Mouse (Mus musculus): ENCODE data around the gene Gm47969. TPM values are rescaled to one million over a fixed set of nuclear protein-coding genes. Genes with fewer than 3 reads are reported as not detected.
A peak's percentile ranks its signal among the peaks of the same experiment; 100 is the strongest.

Gm47969 gene
- total RNA-seq, 2 experiments from 2014 or later: not detected

DNA sequence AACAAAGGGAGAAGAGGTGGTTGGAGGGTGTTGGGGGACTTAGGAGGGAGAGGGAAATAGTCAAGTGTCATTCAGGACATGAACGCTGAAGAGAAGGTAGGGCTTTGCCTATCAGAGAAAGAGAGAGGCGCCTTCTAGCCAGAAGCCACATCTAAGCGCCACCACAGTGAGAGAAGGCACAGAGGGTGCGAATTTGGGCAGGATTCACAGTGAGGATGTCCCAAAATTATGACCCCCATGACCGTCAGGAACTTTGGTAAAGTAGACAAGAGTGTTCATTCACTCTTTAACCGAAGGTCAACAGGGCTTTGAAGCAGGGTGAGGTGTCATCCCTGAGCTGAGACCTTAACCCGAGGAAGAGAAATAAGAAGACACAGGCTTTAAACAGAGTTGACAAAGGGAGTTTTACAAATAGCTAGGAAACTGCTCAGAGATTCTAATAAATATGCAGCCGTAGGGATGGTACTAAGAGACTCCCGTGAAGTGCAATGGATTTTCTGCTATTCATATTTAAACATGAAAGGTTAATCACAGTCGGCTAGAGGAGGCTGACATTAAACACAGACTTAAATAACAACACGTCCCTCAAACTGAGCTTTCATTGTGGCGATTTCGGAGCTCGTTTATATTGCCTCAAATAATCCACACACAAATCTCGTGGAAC is 30.9 kb downstream of the Gm47969 start:
- no peak for DNase-seq (ENCODE audit: low spot score in 2 of 2)

DNA sequence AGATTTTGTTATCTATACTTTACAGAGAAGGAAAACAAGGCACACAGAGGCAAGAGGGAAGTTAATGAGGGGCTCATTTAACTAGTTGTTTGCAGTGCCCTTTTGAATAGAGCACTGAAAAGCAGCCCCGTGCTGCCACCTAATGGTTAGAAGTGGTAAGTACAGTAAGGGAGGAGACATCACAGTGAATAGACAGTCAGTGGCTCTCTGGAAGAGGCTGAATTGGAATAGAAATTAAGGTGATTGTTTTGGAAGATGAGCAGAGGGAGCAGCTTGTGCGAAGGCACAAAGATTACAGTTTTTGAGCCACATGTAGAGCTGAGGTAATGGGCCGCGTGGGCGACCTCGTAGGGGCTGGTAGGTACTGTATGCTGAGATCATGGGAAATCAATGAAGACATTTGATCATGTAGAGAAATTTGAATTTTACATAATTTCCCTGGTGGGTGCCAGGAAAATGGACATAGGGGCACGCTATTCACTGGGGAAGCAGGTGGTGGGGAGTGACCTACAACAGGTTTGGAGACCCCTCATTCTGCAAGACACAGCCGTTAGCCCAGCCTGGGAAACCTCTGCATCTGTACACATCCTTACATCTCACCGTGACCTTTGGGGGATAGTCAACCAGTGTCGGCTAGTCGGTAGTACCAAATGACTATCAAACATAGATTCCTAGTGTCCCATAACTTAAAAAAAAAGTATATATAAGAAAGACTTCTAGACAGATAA is 31.6 kb downstream of the Gm47969 start:
- peak; percentile 50 to 67 for DNase-seq (ENCODE audit: low spot score in 2 of 2)

DNA sequence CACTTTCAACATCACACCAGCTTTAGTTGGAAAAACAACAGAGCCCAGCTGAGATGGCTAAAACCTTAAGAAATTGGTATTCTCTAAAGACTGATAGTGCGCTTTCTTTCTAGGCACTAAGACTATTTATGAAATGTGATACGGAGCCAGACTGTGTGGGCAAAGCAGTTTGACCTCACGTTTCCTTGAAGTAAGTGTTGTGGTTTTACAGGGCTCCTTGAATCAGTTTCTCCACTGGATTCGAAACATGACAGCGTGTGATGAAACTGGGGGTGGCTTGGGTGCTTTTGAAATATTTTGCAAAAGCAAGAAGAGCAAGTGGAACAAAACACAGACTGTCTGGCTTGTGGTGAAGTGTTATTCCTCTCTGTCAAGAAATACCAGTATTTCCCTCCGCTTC is 32.3 kb downstream of the Gm47969 start:
- no peak for DNase-seq (ENCODE audit: low spot score in 2 of 2)

DNA sequence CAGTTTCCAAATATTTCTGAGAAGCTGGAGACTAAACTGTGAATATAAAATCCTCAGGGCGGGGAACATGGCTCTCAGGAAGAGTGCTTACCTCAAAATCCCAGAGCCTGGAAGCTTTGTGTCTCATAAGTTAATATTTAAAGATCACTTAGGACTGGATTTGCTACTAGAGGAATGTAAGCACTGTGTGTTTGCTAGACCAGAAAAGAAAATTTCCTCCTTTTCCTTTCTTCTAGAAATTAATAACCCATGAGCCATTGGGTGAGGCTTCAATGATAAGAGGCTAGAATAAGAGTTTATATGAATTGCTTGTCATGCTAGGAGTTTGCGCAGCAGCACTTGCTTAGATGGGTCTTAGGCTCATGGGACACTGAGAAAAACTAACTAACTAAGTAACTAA is 40.1 kb downstream of the Gm47969 start:
- no peak for DNase-seq (ENCODE audit: low spot score in 2 of 2)

DNA sequence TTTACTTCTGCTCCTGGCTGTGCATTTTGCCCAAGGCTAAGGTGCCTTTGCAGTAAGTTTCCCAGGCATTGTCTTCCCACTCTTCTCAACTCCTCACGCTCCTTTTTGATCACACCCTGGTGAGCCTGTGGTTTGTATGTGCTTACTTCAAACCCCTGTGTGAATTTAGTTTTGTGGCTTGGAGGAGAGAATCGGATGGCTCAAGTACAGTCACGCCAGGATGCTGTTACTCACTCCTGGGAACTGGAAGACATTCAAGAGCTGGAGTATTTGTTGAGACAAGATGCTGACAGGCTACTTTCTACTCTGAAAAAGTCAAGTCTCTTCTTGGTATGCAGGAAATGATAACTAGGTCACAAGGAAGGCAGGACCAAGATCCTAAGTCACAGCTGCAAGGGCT is 46.5 kb downstream of the Gm47969 start:
- DNase-seq (ENCODE audit: low spot score in 2 of 2): no peak

Other genes with a start within 250 kb of the Gm47969 start
- gene Agfg1, start 205.4 kb upstream of the Gm47969 start, total RNA-seq (2021): 10 to 100 TPM; 80.4 to 83.2 TPM
- gene A030005L19Rik, start 131.6 kb upstream of the Gm47969 start, total RNA-seq (2021): under 1 TPM in 1 of 2 experiments, not detected in 1; 0.83 TPM
- gene A030014E15Rik, start 120.0 kb upstream of the Gm47969 start, total RNA-seq (2021): not detected
- not detected for gene Gm6217, start 113.5 kb upstream of the Gm47969 start, total RNA-seq (2021)
- not detected for gene A030003K21Rik, start 101.5 kb upstream of the Gm47969 start, total RNA-seq (2021)
- gene Gm7544, start 88.9 kb upstream of the Gm47969 start, total RNA-seq (2021): not detected
- gene Gm47955, start 84.6 kb upstream of the Gm47969 start, total RNA-seq (2021): not detected
- gene Gm47959, start 44.4 kb upstream of the Gm47969 start, total RNA-seq (2021): not detected
- gene Slc19a3, start 6.5 kb upstream of the Gm47969 start, total RNA-seq (2021): 1 to 10 TPM; 2.4 to 3.7 TPM
- not detected for gene Krtap28-10, start 2.5 kb upstream of the Gm47969 start, total RNA-seq (2021)
- gene A030005K14Rik, start 14.4 kb downstream of the Gm47969 start, total RNA-seq (2021): not detected
- not detected for gene Krtap28-13, start 16.0 kb downstream of the Gm47969 start, total RNA-seq (2021)
- not detected for gene Ccl20, start 71.8 kb downstream of the Gm47969 start, total RNA-seq (2021)
- 1 to 10 TPM in 1 of 2 experiments, under 1 TPM in 1; 0.62 to 1.8 TPM for gene Daw1, start 114.8 kb downstream of the Gm47969 start, total RNA-seq (2021)